27 mouse cellular contexts compared by ENCODE assay signal in the genomic region with DNA sequence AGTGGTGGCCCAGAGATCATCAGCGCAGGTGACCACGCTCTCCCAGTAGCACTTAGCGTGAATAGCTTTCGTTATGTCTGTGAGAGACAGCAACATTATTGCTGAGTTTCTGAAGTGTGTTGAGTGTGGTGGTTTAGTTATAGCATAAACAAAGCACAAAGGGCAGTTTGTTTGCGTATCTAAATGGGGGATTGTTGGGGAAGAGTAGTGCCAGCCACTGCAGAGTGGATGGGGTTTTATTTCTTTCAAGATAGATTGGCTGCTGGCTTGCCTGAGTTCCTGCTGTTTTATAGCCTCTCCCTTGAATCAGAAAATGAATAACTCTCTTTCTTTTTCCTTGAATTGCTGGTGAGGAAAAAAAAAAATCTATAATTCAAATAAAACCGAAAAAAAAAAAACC.
DNase-seq lines count a peak whose midpoint lies in the region; ATAC-seq lines count a peak whose summit lies in the region.
"Had no signal": no experiment of that assay in that cellular context is flagged by ENCODE, and none has a peak within 500 bp of the region (broad histone marks: within the 10 kb centered on the region; RNA-seq: fewer than 3 reads in every experiment).

No protein-coding gene starts in this region.

- WGBS in hindbrain, embryonic 15.5 days = 53% methylated on average over 6 of the region's 6 CpGs
- whole genome bisulfite sequencing in hindbrain, embryonic 10.5 days = 82% methylated on average over 6 of the region's 6 CpGs
- 26% methylated on average over 6 of the region's 6 CpGs for WGBS in neural tube, embryonic 13.5 days
- 88% methylated on average over 6 of the region's 6 CpGs for WGBS in forebrain, embryonic 11.5 days

- no peak overlapping the region for H3K4me2 ChIP-seq in hindbrain, embryonic 15.5 days
- H3K4me2 ChIP-seq in neural tube, embryonic 13.5 days = no peak overlapping the region
- no peak overlapping the region for H3K4me2 ChIP-seq in forebrain, embryonic 11.5 days (ENCODE audit: low read depth, low read length, severe bottlenecking)
- H3K4me2 ChIP-seq: embryonic facial prominence, embryonic 15.5 days; forebrain, embryonic 15.5 days; heart, embryonic 15.5 days; liver, embryonic 12.5 days; midbrain, embryonic 11.5 days had no signal

- peak; percentile 8; the same call in 1 of the 2 replicates for ATAC-seq in hindbrain, embryonic 15.5 days (ENCODE audit: low FRiP score, low read depth)
- peak; percentile 47; the same call in 1 of the 2 replicates for ATAC-seq in neural tube, embryonic 13.5 days (ENCODE audit: low read depth)
- no peak for ATAC-seq in forebrain, embryonic 11.5 days (replicated peaks; ENCODE audit: low FRiP score)
- ATAC-seq: forebrain, embryonic 15.5 days; liver, embryonic 12.5 days; liver, postnatal 0 days had no signal

- H3K4me3 ChIP-seq in hindbrain, embryonic 15.5 days = no peak overlapping the region
- no peak overlapping the region for H3K4me3 ChIP-seq in hindbrain, embryonic 10.5 days
- no peak overlapping the region for H3K4me3 ChIP-seq in neural tube, embryonic 13.5 days
- no peak overlapping the region for H3K4me3 ChIP-seq in forebrain, embryonic 11.5 days (ENCODE audit: low read depth, low read length)
- H3K4me3 ChIP-seq: embryonic facial prominence, embryonic 10.5 days; embryonic facial prominence, embryonic 15.5 days; forebrain, embryonic 15.5 days; heart, embryonic 10.5 days; heart, embryonic 15.5 days; liver, embryonic 12.5 days had no signal

- H3K9ac ChIP-seq in hindbrain, embryonic 15.5 days = no peak overlapping the region
- no peak overlapping the region for H3K9ac ChIP-seq in neural tube, embryonic 13.5 days
- H3K9ac ChIP-seq in forebrain, embryonic 11.5 days (ENCODE audit: low read length) = no peak overlapping the region
- H3K9ac ChIP-seq: embryonic facial prominence, embryonic 15.5 days; forebrain, embryonic 15.5 days; heart, embryonic 15.5 days; liver, embryonic 12.5 days; liver, postnatal 0 days had no signal

- no peaks in the 10 kb centered on the region for H3K36me3 ChIP-seq in hindbrain, embryonic 15.5 days
- no peaks in the 10 kb centered on the region for H3K36me3 ChIP-seq in hindbrain, embryonic 10.5 days
- H3K36me3 ChIP-seq in neural tube, embryonic 13.5 days = no peaks in the 10 kb centered on the region
- no peaks in the 10 kb centered on the region for H3K36me3 ChIP-seq in forebrain, embryonic 11.5 days (ENCODE audit: control insufficient read depth, insufficient read depth, low read length)
- H3K36me3 ChIP-seq: embryonic facial prominence, embryonic 10.5 days; embryonic facial prominence, embryonic 15.5 days; forebrain, embryonic 15.5 days; heart, embryonic 10.5 days; heart, embryonic 15.5 days; liver, embryonic 12.5 days had no signal

- no peaks in the 10 kb centered on the region for H3K27me3 ChIP-seq in hindbrain, embryonic 15.5 days
- no peaks in the 10 kb centered on the region for H3K27me3 ChIP-seq in hindbrain, embryonic 10.5 days (ENCODE audit: insufficient read depth, poor library complexity, severe bottlenecking)
- no peaks in the 10 kb centered on the region for H3K27me3 ChIP-seq in neural tube, embryonic 13.5 days
- H3K27me3 ChIP-seq in forebrain, embryonic 11.5 days (ENCODE audit: control insufficient read depth, insufficient read depth, low read length) = no peaks in the 10 kb centered on the region
- H3K27me3 ChIP-seq: embryonic facial prominence, embryonic 15.5 days; forebrain, embryonic 15.5 days; heart, embryonic 15.5 days; liver, embryonic 12.5 days had no signal

- H3K4me1 ChIP-seq in hindbrain, embryonic 15.5 days (replicated peaks) = 0 out of 2 replicates have a peak, but pooled peaks cover 3% of the 10 kb centered on the region
- H3K4me1 ChIP-seq in hindbrain, embryonic 10.5 days (replicated peaks) = no peaks in the 10 kb centered on the region
- peaks cover 19% of the 10 kb centered on the region; the same call in 1 of the 2 replicates for H3K4me1 ChIP-seq in neural tube, embryonic 13.5 days (replicated peaks)
- no peaks in the 10 kb centered on the region for H3K4me1 ChIP-seq in forebrain, embryonic 11.5 days (replicated peaks; ENCODE audit: control insufficient read depth, insufficient read depth, low read length)
- H3K4me1 ChIP-seq: embryonic facial prominence, embryonic 10.5 days; embryonic facial prominence, embryonic 15.5 days; heart, embryonic 10.5 days; heart, embryonic 15.5 days; liver, embryonic 12.5 days had no signal

- H3K9me3 ChIP-seq in hindbrain, embryonic 15.5 days = no peaks in the 10 kb centered on the region
- no peaks in the 10 kb centered on the region for H3K9me3 ChIP-seq in hindbrain, embryonic 10.5 days
- no peaks in the 10 kb centered on the region for H3K9me3 ChIP-seq in neural tube, embryonic 13.5 days
- no peaks in the 10 kb centered on the region for H3K9me3 ChIP-seq in forebrain, embryonic 11.5 days (ENCODE audit: control insufficient read depth, low read length)
- H3K9me3 ChIP-seq: embryonic facial prominence, embryonic 10.5 days; embryonic facial prominence, embryonic 15.5 days; forebrain, embryonic 15.5 days; heart, embryonic 10.5 days; heart, embryonic 15.5 days had no signal

- H3K27ac ChIP-seq in hindbrain, embryonic 15.5 days (replicated peaks) = peak overlapping the region; percentile 62
- H3K27ac ChIP-seq in hindbrain, embryonic 10.5 days = no peak overlapping the region
- peak overlapping the region; percentile 57; the same call in 1 of the 2 replicates for H3K27ac ChIP-seq in neural tube, embryonic 13.5 days (replicated peaks)
- H3K27ac ChIP-seq in forebrain, embryonic 11.5 days (ENCODE audit: low read depth, low read length) = no peak overlapping the region
- H3K27ac ChIP-seq: embryonic facial prominence, embryonic 10.5 days; embryonic facial prominence, embryonic 15.5 days; forebrain, embryonic 15.5 days; heart, embryonic 10.5 days; heart, embryonic 15.5 days; liver, embryonic 12.5 days; stomach, postnatal 0 days had no signal

- DNase-seq in hindbrain, embryonic 10.5 days (ENCODE audit: low spot score) = no peak
- peak; percentile 16 for DNase-seq in left cerebral cortex, adult 11 months (ENCODE audit: low spot score)
- DNase-seq in left cerebral cortex, adult 18-20 months (ENCODE audit: low spot score in 2 of 2) = no peak
- DNase-seq in brain, adult 2 months (ENCODE audit: low read depth, low spot score) = peak; percentile 65
- no peak for DNase-seq in forebrain, embryonic 11.5 days (ENCODE audit: low spot score)
- DNase-seq in frontal cortex, postnatal 14 days (ENCODE audit: low spot score in 2 of 2) = no peak
- DNase-seq: adrenal gland, postnatal 14 days; cerebellum, adult 2 months; cerebellum, postnatal 14 days; gastrocnemius, postnatal 25 days; heart, adult 11 months; kidney, adult 11 months; kidney, postnatal 14 days; liver, postnatal 0 days; lung, postnatal 36 days; right cerebral cortex, postnatal 4 days; thymus, postnatal 4 days had no signal

Comparison
In these comparisons a context has a peak if more than half of its experiments do, and no peak if none do; other contexts are left out.
1. H3K27ac ChIP-seq: peak in hindbrain, embryonic 15.5 days (single experiment) and neural tube, embryonic 13.5 days (single experiment); none in hindbrain, embryonic 10.5 days (single experiment) and forebrain, embryonic 11.5 days (single experiment).
2. DNase-seq: peak in left cerebral cortex, adult 11 months (single experiment) and brain, adult 2 months (single experiment); none in hindbrain, embryonic 10.5 days (single experiment), left cerebral cortex, adult 18-20 months (0 of 2), forebrain, embryonic 11.5 days (single experiment) and frontal cortex, postnatal 14 days (0 of 2).